Mouse (Mus musculus) CH12.LX (cell line): ENCODE results near the gene St6galnac6. TPM values are rescaled to one million over a fixed set of nuclear protein-coding genes. Genes with fewer than 3 reads are reported as not detected.
A peak's percentile ranks its signal among the peaks of the same experiment; 100 is the strongest.

Source experiments
- DNase-seq: peaks from one replicate; pipeline ENCODE4 v3.0.0-alpha.2; 2013; ENCODE audit errors: extremely low read depth
- H3K27ac ChIP-seq: 2 replicates; pipeline ENCODE4 v1.5.1; 2012; ENCODE audit warnings: low read depth, mild to moderate bottlenecking, control low read depth, moderate library complexity; ENCODE audit not compliant: insufficient read depth
- H3K27me3 ChIP-seq: replicated peaks from 2 replicates; pipeline ENCODE3; 2012; ENCODE audit warnings: inconsistent platforms
- H3K36me3 ChIP-seq, 2 experiments: replicated peaks in 1 of 2; 2 replicates each; pipeline versions ENCODE3 to v1.6.1; 2012; ENCODE audit warnings: inconsistent platforms in 1 of 2, low read length in 1 of 2, mild to moderate bottlenecking in 1 of 2, mixed read lengths in 1 of 2, moderate library complexity in 1 of 2; ENCODE audit not compliant: control insufficient read depth in 1 of 2, insufficient read depth in 1 of 2
- H3K4me1 ChIP-seq, 2 experiments: 2 replicates each; pipeline ENCODE4 v1.6.1; 2012; ENCODE audit warnings: inconsistent platforms in 1 of 2, moderate library complexity in 1 of 2; ENCODE audit not compliant: insufficient read depth in 2 of 2, control insufficient read depth in 1 of 2
- H3K4me2 ChIP-seq: 2 replicates; pipeline ENCODE4 v1.6.1; 2012; ENCODE audit warnings: low read depth, mild to moderate bottlenecking, control low read depth; ENCODE audit not compliant: poor library complexity, insufficient read depth, severe bottlenecking
- H3K4me3 ChIP-seq, 3 experiments: fragments of 150-350 bp in 1 of 3; sonication (generic) in 1 of 3; replicated peaks in 1 of 3; 2 replicates each; pipeline versions ENCODE3 to v1.5.1; 2011 to 2012; ENCODE audit warnings: low read depth in 2 of 3, low read length in 2 of 3, mild to moderate bottlenecking in 2 of 3, moderate library complexity in 2 of 3, control low read depth in 1 of 3, improper control_type of control experiment in 1 of 3, inconsistent platforms in 1 of 3, mixed read lengths in 1 of 3; ENCODE audit not compliant: poor library complexity in 1 of 3
- H3K79me2 ChIP-seq: replicated peaks from 2 replicates; pipeline ENCODE4 v1.6.1; 2012; ENCODE audit warnings: mild to moderate bottlenecking, moderate library complexity; ENCODE audit not compliant: control insufficient read depth, poor library complexity, insufficient read depth, severe bottlenecking; ENCODE audit errors: extremely low read depth
- H3K9ac ChIP-seq: 2 replicates; pipeline ENCODE4 v1.6.1; 2012; ENCODE audit warnings: low read depth, mild to moderate bottlenecking, control low read depth, moderate library complexity; ENCODE audit not compliant: insufficient read depth
- H3K9me3 ChIP-seq: replicated peaks from 2 replicates; pipeline ENCODE3; 2012; ENCODE audit warnings: low read length, inconsistent platforms, mixed read lengths
- BHLHE40 ChIP-seq: IDR thresholded peaks from 2 replicates; pipeline ENCODE4 v1.6.1; 2011; ENCODE audit warnings: mild to moderate bottlenecking, low read depth, low read length, improper control_type of control experiment
- CHD2 ChIP-seq: IDR thresholded peaks from 2 replicates; pipeline ENCODE4 v1.6.1; 2011; ENCODE audit warnings: low read length, improper control_type of control experiment
- CTCF ChIP-seq, 2 experiments: IDR thresholded peaks in 1 of 2; conservative IDR thresholded peaks in 1 of 2; 2 replicates each; pipeline ENCODE4 v1.5.1; 2011 to 2012; ENCODE audit warnings: low read depth in 2 of 2, low read length in 2 of 2, improper control_type of control experiment in 1 of 2, inconsistent platforms in 1 of 2, mild to moderate bottlenecking in 1 of 2, moderate library complexity in 1 of 2
- IRF4 ChIP-seq: IDR thresholded peaks from 2 replicates; pipeline ENCODE4 v1.6.1; 2014; ENCODE audit warnings: low read depth, mild to moderate bottlenecking, inconsistent platforms, low read length, improper control_type of control experiment
- MAFK ChIP-seq: IDR thresholded peaks from 2 replicates; pipeline ENCODE4 v1.6.1; 2011; ENCODE audit warnings: low read length, improper control_type of control experiment; ENCODE audit not compliant: insufficient replicate concordance
- MAX ChIP-seq: IDR thresholded peaks from 2 replicates; pipeline ENCODE4 v1.6.1; 2011; ENCODE audit warnings: low read length, improper control_type of control experiment
- MEF2A ChIP-seq: IDR thresholded peaks from 2 replicates; pipeline ENCODE4 v1.6.1; 2014; ENCODE audit warnings: low read depth, mild to moderate bottlenecking, inconsistent platforms, low read length, improper control_type of control experiment, borderline replicate concordance
- MXI1 ChIP-seq: IDR thresholded peaks from 2 replicates; pipeline ENCODE4 v1.6.1; 2011; ENCODE audit warnings: mild to moderate bottlenecking, low read depth, low read length, improper control_type of control experiment
- MYC ChIP-seq: IDR thresholded peaks from 2 replicates; pipeline ENCODE4 v1.6.1; 2011; ENCODE audit warnings: low read depth, mild to moderate bottlenecking, improper control_type of control experiment, low read length
- NRF1 ChIP-seq: IDR thresholded peaks from 2 replicates; pipeline ENCODE4 v1.6.1; 2014; ENCODE audit warnings: low read depth, mild to moderate bottlenecking, inconsistent platforms, low read length, improper control_type of control experiment, moderate library complexity
- POLR2AphosphoS2 ChIP-seq: IDR thresholded peaks from 2 replicates; pipeline ENCODE4 v1.6.1; 2011; ENCODE audit warnings: low read depth, low read length, improper control_type of control experiment
- RAD21 ChIP-seq: IDR thresholded peaks from 2 replicates; pipeline ENCODE4 v1.6.1; 2011; ENCODE audit warnings: low read depth, mild to moderate bottlenecking, low read length, improper control_type of control experiment, moderate library complexity
- SIN3A ChIP-seq: IDR thresholded peaks from 2 replicates; pipeline ENCODE4 v1.6.1; 2012; ENCODE audit warnings: low read length, improper control_type of control experiment, inconsistent platforms
- SMC3 ChIP-seq: IDR thresholded peaks from 2 replicates; pipeline ENCODE4 v1.6.1; 2011; ENCODE audit warnings: low read depth, low read length, improper control_type of control experiment
- TCF12 ChIP-seq: IDR thresholded peaks from 2 replicates; pipeline ENCODE4 v1.6.1; 2014; ENCODE audit warnings: low read depth, mild to moderate bottlenecking, inconsistent platforms, low read length, improper control_type of control experiment
- USF2 ChIP-seq: conservative IDR thresholded peaks from 2 replicates; pipeline ENCODE4 v1.6.1; 2011; ENCODE audit warnings: low read depth, low read length, improper control_type of control experiment
- ZNF384 ChIP-seq: IDR thresholded peaks from 2 replicates; pipeline ENCODE4 v1.6.1; 2012; ENCODE audit warnings: low read depth, low read length, improper control_type of control experiment, inconsistent platforms
- dilution Hi-C: fragments of 300-500 bp; cut with MboI; formaldehyde crosslinking; loops from 2 replicates; pipeline ENCODE4 v1.14.3; 2020; ENCODE audit warnings: low sequenced_read_pairs; ENCODE audit not compliant: extremely low pct_unique_long_range_greater_than_20kb, extremely low pct_ligation_motif_present
- in situ Hi-C: fragments of 300-500 bp; cut with MboI; formaldehyde crosslinking; loops from 3 replicates; pipeline ENCODE4 v1.14.3; 2019; ENCODE audit warnings: low sequenced_read_pairs, low pct_ligation_motif_present, low pct_unique_long_range_greater_than_20kb, mixed read lengths
- polyA plus RNA-seq: library from polyadenylated mRNA; unstranded; fragments of >175 nt; gene quantifications from 2 replicates; pipeline ENCODE4 v1.2.1, GENCODE M21; 2012; ENCODE audit warnings: low read depth; ENCODE audit not compliant: insufficient read length
- total RNA-seq, 2 experiments: library from RNA; depleted of rRNA; stranded (reverse); fragments of 300-350 nt in 1 of 2; fragments of >200 nt in 1 of 2; gene quantifications; 2 replicates each; pipeline ENCODE4 v1.2.3; 2012 to 2014

St6galnac6 gene
- total and polyA plus RNA-seq, 3 experiments = 12.9 to 13.9 (median 13.3) TPM

- no peak overlapping the region for H3K4me3 ChIP-seq
- dilution Hi-C loops (no loop called here), in situ Hi-C loops (no loop called here)
- H3K36me3 ChIP-seq = peaks cover 0 to 9% of the 10 kb centered on the region in 2 experiments
- no peak for TF ChIP-seq IRF4
- TF ChIP-seq CTCF (conservative IDR thresholded peaks at IDR 0.05 in 1 of 2, IDR thresholded peaks at IDR 0.05 in 1 of 2; ENCODE audit: low read depth in 2 of 2, low read length in 2 of 2) = 0 out of 4 replicates have a peak, but pooled peaks have one; percentile 1 to 13
- peak; percentile 54; the same call in 1 of the 2 replicates for TF ChIP-seq CHD2
- TF ChIP-seq SMC3 = no peak
- no peak for DNase-seq
- H3K9ac ChIP-seq = no peak overlapping the region
- H3K4me1 ChIP-seq = peaks cover 9 to 16% of the 10 kb centered on the region in 2 experiments; a peak in 2 of 4 replicates
- no peaks in the 10 kb centered on the region for H3K9me3 ChIP-seq
- no peak overlapping the region for H3K27ac ChIP-seq
- no peaks in the 10 kb centered on the region for H3K27me3 ChIP-seq
- H3K79me2 ChIP-seq = no peaks in the 10 kb centered on the region
- H3K4me2 ChIP-seq = no peak overlapping the region
These were observed 17.9 kb upstream of the St6galnac6 start for GRCm38 (mm10) chr2:32581450-32582095.

DNA sequence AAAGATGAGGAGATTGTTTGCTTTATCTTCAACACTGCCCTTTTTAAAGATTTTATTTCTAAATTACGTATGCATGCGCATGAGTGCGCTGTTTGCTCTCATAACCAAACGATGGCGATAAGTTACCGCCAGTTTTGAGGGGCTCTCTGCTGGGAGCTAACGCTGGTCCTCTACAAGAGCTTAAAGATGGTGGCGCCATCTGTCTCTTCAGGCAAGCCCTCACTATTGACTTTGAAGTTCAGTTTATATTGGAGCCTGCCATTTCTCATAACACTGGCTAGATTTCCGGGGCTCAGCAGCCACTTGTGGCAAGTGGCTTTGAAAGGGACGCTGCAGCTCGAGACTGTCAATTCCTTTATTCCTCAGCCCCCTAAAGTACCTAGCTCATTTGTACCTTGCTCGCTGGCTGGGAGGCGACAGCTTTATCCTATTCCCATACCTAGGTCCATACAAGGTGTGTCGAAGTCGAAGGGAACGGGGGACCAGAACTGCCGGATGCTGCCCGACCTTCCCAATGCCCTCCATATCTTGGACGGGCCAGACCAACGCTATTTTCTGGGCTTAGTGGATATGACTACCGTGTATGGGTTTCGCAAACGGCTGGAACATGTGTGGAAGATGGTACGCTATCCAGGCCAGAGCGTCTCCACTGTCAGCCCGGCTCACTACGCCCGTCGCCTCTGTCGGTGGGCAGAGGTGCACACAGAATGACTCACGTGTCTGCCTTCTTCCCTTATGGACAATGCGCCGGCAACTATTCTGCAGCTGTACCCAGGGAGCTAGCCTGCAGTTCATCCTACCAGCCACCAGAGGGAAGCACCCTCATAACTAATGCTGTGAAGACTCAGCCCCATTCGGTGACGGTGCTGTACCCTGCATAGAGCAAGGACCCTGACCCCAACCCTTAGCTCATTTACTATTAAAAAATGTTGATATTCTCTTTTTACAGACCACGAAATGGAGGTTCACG lies 16.4 kb upstream of the St6galnac6 start:
- peaks cover 12% of the 10 kb centered on the region for H3K79me2 ChIP-seq
- in situ Hi-C loops = no loop called here
- peaks cover 0 to 5% of the 10 kb centered on the region in 2 experiments for H3K36me3 ChIP-seq
- H3K9ac ChIP-seq = no peak overlapping the region
- no peak overlapping the region for H3K27ac ChIP-seq
- H3K9me3 ChIP-seq = no peaks in the 10 kb centered on the region
- H3K4me1 ChIP-seq = peaks cover 9 to 15% of the 10 kb centered on the region in 2 experiments; a peak in 2 of 4 replicates
- DNase-seq = peak; percentile 81
- TF ChIP-seq MAFK (no peak), MEF2A (no peak), TCF12 (peak; percentile 45; the same call in 1 of the 2 replicates), MYC (peak; percentile 49; the same call in 1 of the 2 replicates), CTCF (conservative IDR thresholded peaks at IDR 0.05 in 1 of 2, IDR thresholded peaks at IDR 0.05 in 1 of 2; ENCODE audit: low read depth in 2 of 2, low read length in 2 of 2) (peak; percentile 95), MAX (peak; percentile 53), SMC3 (peak; percentile 87), NRF1 (peak; percentile 39; the same call in 1 of the 2 replicates), USF2 (no peak), MXI1 (peak; percentile 69), RAD21 (peak; percentile 92), BHLHE40 (peak; percentile 79), SIN3A (0 out of 2 replicates have a peak, but pooled peaks have one; percentile 18), POLR2AphosphoS2 (no peak), ZNF384 (no peak)
- no peak overlapping the region for H3K4me3 ChIP-seq
- no peaks in the 10 kb centered on the region for H3K27me3 ChIP-seq
- H3K4me2 ChIP-seq = peak overlapping the region; percentile 27
- dilution Hi-C loops = no loop called here
